Mouse (Mus musculus) heart, adult 2 months (tissue): ENCODE results near the gene Dbndd1. TPM values are rescaled to one million over a fixed set of nuclear protein-coding genes. Genes with fewer than 3 reads are reported as not detected.

Experiments used
- DNase-seq, 2 experiments: peaks; one replicate each; pipeline ENCODE4 v3.0.0; 2021
- H3K27ac ChIP-seq: fragments of 200-600 bp; 2 replicates; pipeline ENCODE4 v1.8.1; 2022
- H3K27me3 ChIP-seq: fragments of 200-500 bp; 2 replicates; pipeline ENCODE4 v1.6.1; 2012; ENCODE audit warnings: mild to moderate bottlenecking, low read length, inconsistent platforms, mixed read lengths; ENCODE audit not compliant: control insufficient read depth, insufficient read depth
- H3K36me3 ChIP-seq: fragments of 200-500 bp; 2 replicates; pipeline ENCODE4 v1.6.1; 2012; ENCODE audit warnings: low read length, inconsistent platforms; ENCODE audit not compliant: control insufficient read depth, insufficient read depth
- H3K4me1 ChIP-seq: fragments of 200-500 bp; 2 replicates; pipeline ENCODE4 v1.6.1; 2011; ENCODE audit warnings: low read length; ENCODE audit not compliant: control insufficient read depth, insufficient read depth
- H3K4me3 ChIP-seq: fragments of 200-600 bp; 2 replicates; pipeline ENCODE4 v1.8.1; 2022
- H3K79me2 ChIP-seq: fragments of 200-500 bp; replicated peaks from 2 replicates; pipeline ENCODE4 v1.6.1; 2012; ENCODE audit warnings: mild to moderate bottlenecking, inconsistent platforms, low read length, moderate library complexity, mixed read lengths; ENCODE audit not compliant: control insufficient read depth, insufficient read depth
- H3K9ac ChIP-seq: fragments of 200-500 bp; 2 replicates; pipeline ENCODE4 v1.6.1; 2012; ENCODE audit warnings: low read depth, mild to moderate bottlenecking, control low read depth, inconsistent platforms, low read length, mixed read lengths
- CTCF ChIP-seq: fragments of 200-600 bp; IDR thresholded peaks from 2 replicates; pipeline ENCODE4 v1.8.1; 2022; ENCODE audit warnings: antibody characterized with exemption, mild to moderate bottlenecking, moderate library complexity
- EP300 ChIP-seq: fragments of 200-500 bp; IDR thresholded peaks from 2 replicates; pipeline ENCODE4 v1.6.1; 2011; ENCODE audit warnings: low read depth, low read length, control low read depth; ENCODE audit not compliant: insufficient read depth
- POLR2A ChIP-seq: fragments of 200-500 bp; IDR thresholded peaks from 2 replicates; pipeline ENCODE4 v1.6.1; 2011; ENCODE audit warnings: mild to moderate bottlenecking, low read depth, low read length, control low read depth; ENCODE audit not compliant: insufficient read depth
- WGBS: fragments of 180-500 bp; shearing (Covaris S2); methylation state at CpG from one replicate; pipeline ENCODE4 v1.1.7; 2018; 5-methylcytosine and 5-hydroxymethylcytosine counted together
- intact Hi-C: fragments of 180-260 bp; cut with DNase I; formaldehyde crosslinking; loops from one replicate; pipeline ENCODE4 v1.15.1; 2025
- polyA plus RNA-seq: library from polyadenylated mRNA; depleted of rRNA; stranded (reverse); fragments of >200 nt; gene quantifications from 2 replicates; pipeline ENCODE4 v1.2.3, GENCODE M21; 2012; rRNA removed
- total RNA-seq, 2 experiments: library from RNA; stranded (reverse); gene quantifications; 2 replicates each; pipeline ENCODE4 v1.2.3; 2021

Dbndd1 gene
- total and polyA plus RNA-seq, 3 experiments: 0.27 TPM; not detected in 2

- no peaks in the 10 kb centered on the region for H3K4me1 ChIP-seq
- no peak overlapping the region for H3K9ac ChIP-seq
- DNase-seq: no peak
- intact Hi-C loops: no loop called here
- no peaks in the 10 kb centered on the region for H3K27me3 ChIP-seq
- WGBS: 83% methylated on average over 4 of the region's 4 CpGs
- no peaks in the 10 kb centered on the region for H3K79me2 ChIP-seq
- TF ChIP-seq CTCF (no peak), POLR2A (no peak), EP300 (no peak)
- H3K27ac ChIP-seq: no peak overlapping the region
- H3K36me3 ChIP-seq: no peaks in the 10 kb centered on the region
- no peak overlapping the region for H3K4me3 ChIP-seq
Observed at GRCm38 (mm10) chr8:123463651-123464050, 51.6 kb downstream of the Dbndd1 start.

Other genes with a start within 250 kb of the Dbndd1 start
- 1 to 10 TPM; 5.3 to 6.2 TPM for gene Fanca, start 196.9 kb downstream of the Dbndd1 start, total RNA-seq
- gene Fanca, start 196.9 kb downstream of the Dbndd1 start, polyA plus RNA-seq: 3.9 and 4.6 TPM in 2 replicates
- gene Spire2, start 182.8 kb downstream of the Dbndd1 start, total RNA-seq: under 1 TPM; 0.11 to 0.26 TPM
- 0.29 and 0.53 TPM in 2 replicates for gene Spire2, start 182.8 kb downstream of the Dbndd1 start, polyA plus RNA-seq
- gene Tcf25, start 141.7 kb downstream of the Dbndd1 start, total RNA-seq: 100 to 1,000 TPM; 125 to 134 TPM
- gene Tcf25, start 141.7 kb downstream of the Dbndd1 start, polyA plus RNA-seq: 137 and 147 TPM in 2 replicates
- gene Mc1r, start 108.4 kb downstream of the Dbndd1 start, total RNA-seq: not detected
- not detected in 2 replicates for gene Mc1r, start 108.4 kb downstream of the Dbndd1 start, polyA plus RNA-seq
- gene Tubb3, start 104.0 kb downstream of the Dbndd1 start, total RNA-seq: under 1 TPM in 1 of 2 experiments, not detected in 1; 0.59 TPM
- 4.6 and 6.2 TPM in 2 replicates for gene Tubb3, start 104.0 kb downstream of the Dbndd1 start, polyA plus RNA-seq
- gene Def8, start 91.9 kb downstream of the Dbndd1 start, total RNA-seq: 10 to 100 TPM; 56.4 to 63.4 TPM
- gene Def8, start 91.9 kb downstream of the Dbndd1 start, polyA plus RNA-seq: 48.1 and 54.7 TPM in 2 replicates
- gene Afg3l1, start 37.6 kb downstream of the Dbndd1 start, total RNA-seq: 10 to 100 TPM; 60.1 to 65.1 TPM
- 22.6 and 39.2 TPM in 2 replicates for gene Afg3l1, start 37.6 kb downstream of the Dbndd1 start, polyA plus RNA-seq
- 1 to 10 TPM; 3.6 to 4.6 TPM for gene Gas8, start 3.4 kb upstream of the Dbndd1 start, total RNA-seq
- gene Gas8, start 3.4 kb upstream of the Dbndd1 start, polyA plus RNA-seq: 3.1 and 4.0 TPM in 2 replicates
- gene Rhou, start 138.5 kb upstream of the Dbndd1 start, total RNA-seq: 1 to 10 TPM; 5.5 to 5.8 TPM
- 4.1 and 5.1 TPM in 2 replicates for gene Rhou, start 138.5 kb upstream of the Dbndd1 start, polyA plus RNA-seq